Mouse (Mus musculus): ENCODE results near the gene Prr7. TPM values are rescaled to one million over a fixed set of nuclear protein-coding genes. Genes with fewer than 3 reads are reported as not detected.
A peak's percentile ranks its signal among the peaks of the same experiment; 100 is the strongest.

Gene Prr7
- polyA plus RNA-seq, 1 experiment from 2014 or later = 2.2 TPM

DNA sequence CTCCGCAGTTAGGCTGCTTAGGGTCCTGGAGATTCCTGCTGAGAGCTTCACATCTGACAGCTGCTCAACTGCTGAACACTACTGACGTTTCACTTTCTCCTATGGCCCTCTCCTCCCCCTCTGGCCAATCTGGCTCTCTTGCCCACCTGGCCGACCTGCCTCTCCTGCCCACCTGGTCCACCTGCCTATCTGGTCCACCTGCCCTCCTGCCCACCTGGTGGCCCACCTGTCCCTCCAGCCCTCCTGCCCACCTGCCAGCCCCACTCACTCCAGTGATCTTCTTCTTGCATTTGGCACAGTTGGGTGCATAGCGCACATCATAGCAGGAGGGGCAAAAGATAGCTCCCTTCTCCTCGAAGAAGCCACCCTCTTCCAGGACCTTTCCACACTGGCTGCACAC lies 40.3 kb downstream of the Prr7 start:
- Histone ChIP-seq H3K27ac (ENCODE audit: low read depth, low read length) (no peak overlapping the region), H3K4me3 (ENCODE audit: low read depth, low read length) (no peak overlapping the region), H3K4me1 (ENCODE audit: control insufficient read depth, insufficient read depth, low read length) (no peaks in the 10 kb centered on the region), H3K27me3 (ENCODE audit: control insufficient read depth, insufficient read depth, low read length) (no peaks in the 10 kb centered on the region), H3K9me3 (ENCODE audit: control insufficient read depth, low read length) (no peaks in the 10 kb centered on the region), H3K9ac (ENCODE audit: low read length) (no peak overlapping the region), H3K4me2 (ENCODE audit: low read depth) (no peak overlapping the region), H3K36me3 (ENCODE audit: control insufficient read depth, insufficient read depth, low read length) (peaks cover 34% of the 10 kb centered on the region)
- DNase-seq (ENCODE audit: low spot score) = no peak
- no peak for ATAC-seq (ENCODE audit: insufficient read depth, low FRiP score, low TSS enrichment)
- WGBS = 84% methylated on average over 5 of the region's 5 CpGs

DNA sequence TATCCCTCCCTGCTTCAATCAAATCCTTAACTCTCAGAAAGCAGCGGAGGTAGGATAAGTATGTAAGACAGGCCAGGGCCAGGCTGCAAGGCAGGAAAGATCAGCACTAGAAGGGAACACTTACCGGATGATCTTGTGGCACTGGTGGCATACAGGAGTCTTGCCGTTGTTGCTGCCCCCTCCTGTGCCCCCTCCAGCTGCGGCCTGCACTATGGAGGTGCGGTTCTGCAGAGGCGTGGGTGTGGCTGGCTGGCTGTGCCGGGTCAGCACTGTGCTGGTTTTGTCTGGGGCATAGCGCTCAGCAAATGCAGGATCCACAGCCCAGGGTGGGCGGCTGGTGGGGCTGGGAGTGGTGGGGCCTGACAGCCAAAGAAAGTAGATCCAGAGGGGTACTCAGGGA lies 41.7 kb downstream of the Prr7 start:
- no peak for ATAC-seq (ENCODE audit: insufficient read depth, low FRiP score, low TSS enrichment)
- H3K9ac ChIP-seq (ENCODE audit: low read length) = no peak overlapping the region
- peaks cover 8% of the 10 kb centered on the region for H3K4me1 ChIP-seq (ENCODE audit: control insufficient read depth, insufficient read depth, low read length)
- H3K4me3 ChIP-seq (ENCODE audit: low read depth, low read length) = no peak overlapping the region
- no peak overlapping the region for H3K27ac ChIP-seq (ENCODE audit: low read depth, low read length)
- WGBS = 95% methylated on average over 9 of the region's 9 CpGs
- no peaks in the 10 kb centered on the region for H3K27me3 ChIP-seq (ENCODE audit: control insufficient read depth, insufficient read depth, low read length)
- no peak for DNase-seq (ENCODE audit: low spot score)
- H3K9me3 ChIP-seq (ENCODE audit: control insufficient read depth, low read length) = no peaks in the 10 kb centered on the region
- no peak overlapping the region for H3K4me2 ChIP-seq (ENCODE audit: low read depth)
- peaks cover 34% of the 10 kb centered on the region for H3K36me3 ChIP-seq (ENCODE audit: control insufficient read depth, insufficient read depth, low read length)

DNA sequence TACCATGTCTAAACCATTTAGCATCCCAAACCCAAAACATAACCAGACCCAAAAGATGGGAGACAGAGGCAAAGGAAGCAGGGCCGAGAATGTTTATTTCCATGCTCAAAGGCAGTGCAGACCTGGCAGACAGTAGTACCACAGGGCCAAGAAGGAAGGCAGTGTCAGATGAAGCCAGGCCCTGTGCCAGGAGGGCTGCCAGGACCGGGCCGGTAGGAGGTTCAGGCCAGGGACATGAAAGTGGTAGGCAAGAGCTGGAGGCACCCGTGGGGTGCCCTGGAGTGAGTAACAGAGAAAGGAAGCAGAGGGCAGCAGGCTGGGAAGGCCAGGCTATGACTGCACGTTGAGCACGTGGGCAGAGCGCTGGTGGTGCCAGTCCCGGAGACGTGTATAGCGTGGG lies 42.6 kb downstream of the Prr7 start:
- Histone ChIP-seq H3K9me3 (ENCODE audit: control insufficient read depth, low read length) (no peaks in the 10 kb centered on the region), H3K9ac (ENCODE audit: low read length) (no peak overlapping the region), H3K4me1 (ENCODE audit: control insufficient read depth, insufficient read depth, low read length) (peaks cover 16% of the 10 kb centered on the region), H3K36me3 (ENCODE audit: control insufficient read depth, insufficient read depth, low read length) (peaks cover 34% of the 10 kb centered on the region), H3K27me3 (ENCODE audit: control insufficient read depth, insufficient read depth, low read length) (no peaks in the 10 kb centered on the region), H3K4me2 (ENCODE audit: low read depth) (no peak overlapping the region), H3K27ac (ENCODE audit: low read depth, low read length) (no peak overlapping the region), H3K4me3 (ENCODE audit: low read depth, low read length) (no peak overlapping the region)
- 94% methylated on average over 10 of the region's 10 CpGs for WGBS
- DNase-seq (ENCODE audit: low spot score) (no peak), ATAC-seq (ENCODE audit: insufficient read depth, low FRiP score, low TSS enrichment) (no peak)

DNA sequence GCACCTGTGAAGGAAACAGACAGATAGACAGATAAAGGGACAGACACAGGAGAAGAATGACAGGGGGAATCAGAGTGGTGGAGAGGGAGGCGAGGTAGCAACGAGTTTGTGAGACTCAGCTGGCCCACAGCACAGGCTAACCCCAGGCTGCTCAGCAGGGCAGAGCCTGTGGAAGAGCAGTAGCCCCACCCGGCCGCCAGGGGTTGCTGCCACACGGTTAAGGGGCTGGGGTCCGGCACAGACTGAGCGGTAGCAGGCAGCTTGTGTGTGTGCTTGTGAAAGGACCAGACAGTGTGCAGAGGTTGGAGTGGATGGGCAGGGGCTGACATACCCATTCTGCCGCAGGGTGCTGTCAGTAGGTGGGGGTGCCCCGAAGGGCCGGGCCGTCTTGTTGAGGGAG lies 43.8 kb downstream of the Prr7 start:
- DNase-seq (ENCODE audit: low spot score) (peak; percentile 49), ATAC-seq (ENCODE audit: insufficient read depth, low FRiP score, low TSS enrichment) (no peak)
- peaks cover 31% of the 10 kb centered on the region for H3K36me3 ChIP-seq (ENCODE audit: control insufficient read depth, insufficient read depth, low read length)
- no peaks in the 10 kb centered on the region for H3K27me3 ChIP-seq (ENCODE audit: control insufficient read depth, insufficient read depth, low read length)
- H3K9me3 ChIP-seq (ENCODE audit: control insufficient read depth, low read length) = no peaks in the 10 kb centered on the region
- peaks cover 28% of the 10 kb centered on the region for H3K4me1 ChIP-seq (ENCODE audit: control insufficient read depth, insufficient read depth, low read length)
- no peak overlapping the region for H3K27ac ChIP-seq (ENCODE audit: low read depth, low read length)
- H3K4me3 ChIP-seq (ENCODE audit: low read depth, low read length) = no peak overlapping the region
- whole genome bisulfite sequencing = 62% methylated on average over 11 of the region's 11 CpGs
- no peak overlapping the region for H3K4me2 ChIP-seq (ENCODE audit: low read depth)
- no peak overlapping the region for H3K9ac ChIP-seq (ENCODE audit: low read length)

DNA sequence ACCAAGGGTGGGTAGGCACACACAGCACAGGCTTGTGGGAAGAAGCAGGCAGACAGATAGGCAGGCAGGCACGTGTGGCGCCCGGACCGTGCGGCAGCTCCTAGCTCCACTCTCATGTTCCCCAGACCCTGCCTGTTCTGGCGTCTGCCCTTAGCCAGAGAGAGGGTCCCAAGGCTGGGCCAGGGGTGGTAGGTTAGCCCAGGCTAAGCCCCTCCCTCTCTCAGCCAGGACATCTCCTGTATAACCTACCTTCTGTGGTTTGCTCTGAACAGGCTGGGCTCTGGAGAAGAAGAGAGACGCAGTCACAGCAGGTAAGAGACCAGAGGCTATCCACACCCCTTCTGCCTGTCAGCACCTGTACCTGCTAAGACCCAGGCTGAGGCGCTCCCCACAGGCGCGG lies 44.5 kb downstream of the Prr7 start:
- Histone ChIP-seq H3K4me3 (ENCODE audit: low read depth, low read length) (no peak overlapping the region), H3K9ac (ENCODE audit: low read length) (no peak overlapping the region), H3K4me2 (ENCODE audit: low read depth) (no peak overlapping the region), H3K36me3 (ENCODE audit: control insufficient read depth, insufficient read depth, low read length) (peaks cover 25% of the 10 kb centered on the region), H3K27me3 (ENCODE audit: control insufficient read depth, insufficient read depth, low read length) (no peaks in the 10 kb centered on the region), H3K4me1 (ENCODE audit: control insufficient read depth, insufficient read depth, low read length) (peaks cover 28% of the 10 kb centered on the region), H3K9me3 (ENCODE audit: control insufficient read depth, low read length) (no peaks in the 10 kb centered on the region), H3K27ac (ENCODE audit: low read depth, low read length) (no peak overlapping the region)
- 94% methylated on average over 10 of the region's 10 CpGs for WGBS
- no peak for DNase-seq (ENCODE audit: low spot score)
- ATAC-seq (ENCODE audit: insufficient read depth, low FRiP score, low TSS enrichment) = no peak

DNA sequence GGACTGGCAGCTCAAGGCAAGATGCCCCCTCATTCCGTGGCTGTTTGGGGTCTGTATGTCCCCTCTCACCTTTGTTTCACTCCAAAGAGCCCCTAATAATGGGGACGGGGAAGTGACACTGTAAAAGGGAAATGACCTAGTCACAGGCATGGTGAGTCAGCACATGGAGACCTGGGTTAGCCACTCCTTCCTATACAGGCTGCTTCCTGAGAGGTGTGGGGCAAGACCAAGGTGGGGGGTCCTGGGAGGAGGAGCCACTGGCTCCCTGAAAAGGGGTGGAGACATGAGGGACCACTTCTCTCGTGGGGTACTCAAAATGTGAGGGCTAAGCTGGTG lies 46.2 kb downstream of the Prr7 start:
- peaks cover 18% of the 10 kb centered on the region for H3K36me3 ChIP-seq (ENCODE audit: control insufficient read depth, insufficient read depth, low read length)
- no peaks in the 10 kb centered on the region for H3K27me3 ChIP-seq (ENCODE audit: control insufficient read depth, insufficient read depth, low read length)
- peaks cover 28% of the 10 kb centered on the region for H3K4me1 ChIP-seq (ENCODE audit: control insufficient read depth, insufficient read depth, low read length)
- H3K9me3 ChIP-seq (ENCODE audit: control insufficient read depth, low read length) = no peaks in the 10 kb centered on the region
- H3K4me3 ChIP-seq (ENCODE audit: low read depth, low read length) = 0 out of 2 replicates have a peak overlapping the region, but pooled peaks have one; percentile 8
- peak overlapping the region; percentile 60 for H3K27ac ChIP-seq (ENCODE audit: low read depth, low read length)
- DNase-seq (ENCODE audit: low spot score) (no peak), ATAC-seq (ENCODE audit: insufficient read depth, low FRiP score, low TSS enrichment) (no peak)
- 38% methylated on average over 3 of the region's 3 CpGs for WGBS
- H3K4me2 ChIP-seq (ENCODE audit: low read depth) = peak overlapping the region; percentile 12; the same call in 1 of the 2 replicates
- H3K9ac ChIP-seq (ENCODE audit: low read length) = no peak overlapping the region

DNA sequence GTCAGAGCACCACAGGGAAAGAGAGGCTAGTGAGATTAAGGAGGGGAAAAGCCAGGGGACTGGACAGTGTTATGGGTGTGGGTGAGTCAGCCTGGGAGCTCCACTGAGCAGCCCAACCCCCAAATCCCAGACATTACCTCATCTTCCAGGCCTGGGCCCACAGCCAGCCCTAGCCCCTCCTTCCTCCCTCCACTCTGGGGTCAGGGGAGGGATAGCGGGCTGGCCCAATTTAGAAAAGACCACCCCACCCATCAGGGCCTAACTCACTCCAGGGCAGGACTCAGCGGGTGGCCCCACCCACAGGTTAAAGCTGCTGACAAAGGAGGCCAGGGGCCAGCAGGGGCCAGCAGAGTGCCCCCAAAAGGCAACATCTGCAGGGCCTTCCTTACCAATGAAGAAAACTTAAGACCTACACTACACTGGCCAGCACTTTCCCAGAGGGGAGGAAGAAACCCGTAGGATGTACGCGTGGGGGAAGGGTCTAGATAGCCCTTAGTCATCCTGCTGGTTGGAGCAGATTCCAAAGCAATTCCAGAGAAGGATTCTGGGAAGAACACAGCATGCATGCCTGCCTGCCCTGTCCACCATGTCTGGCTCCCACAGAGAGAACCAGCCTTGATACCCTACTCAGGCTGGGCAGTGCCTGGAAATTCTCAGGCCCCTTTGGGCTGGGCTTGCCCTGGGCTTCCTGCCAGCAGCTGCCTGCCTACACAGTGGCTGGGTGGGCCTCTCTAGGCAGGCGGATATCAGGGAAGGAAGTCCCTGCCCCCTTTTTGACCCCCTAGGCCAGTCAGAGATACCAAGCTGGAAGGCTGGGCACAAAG lies 46.8 kb downstream of the Prr7 start:
- H3K4me1 ChIP-seq (ENCODE audit: control insufficient read depth, insufficient read depth, low read length) = peaks cover 28% of the 10 kb centered on the region
- H3K9ac ChIP-seq (ENCODE audit: low read length) = peak overlapping the region; percentile 29; the same call in 1 of the 2 replicates
- H3K27me3 ChIP-seq (ENCODE audit: control insufficient read depth, insufficient read depth, low read length) = no peaks in the 10 kb centered on the region
- H3K36me3 ChIP-seq (ENCODE audit: control insufficient read depth, insufficient read depth, low read length) = peaks cover 16% of the 10 kb centered on the region
- H3K4me3 ChIP-seq (ENCODE audit: low read depth, low read length) = peak overlapping the region; percentile 8; the same call in 1 of the 2 replicates
- DNase-seq (ENCODE audit: low spot score) (peak; percentile 67), ATAC-seq (ENCODE audit: insufficient read depth, low FRiP score, low TSS enrichment) (peak; percentile 17; the same call in 1 of the 2 replicates)
- no peaks in the 10 kb centered on the region for H3K9me3 ChIP-seq (ENCODE audit: control insufficient read depth, low read length)
- H3K4me2 ChIP-seq (ENCODE audit: low read depth) = peak overlapping the region; percentile 99
- H3K27ac ChIP-seq (ENCODE audit: low read depth, low read length) = peak overlapping the region; percentile 60
- 11% methylated on average over 6 of the region's 6 CpGs for WGBS

DNA sequence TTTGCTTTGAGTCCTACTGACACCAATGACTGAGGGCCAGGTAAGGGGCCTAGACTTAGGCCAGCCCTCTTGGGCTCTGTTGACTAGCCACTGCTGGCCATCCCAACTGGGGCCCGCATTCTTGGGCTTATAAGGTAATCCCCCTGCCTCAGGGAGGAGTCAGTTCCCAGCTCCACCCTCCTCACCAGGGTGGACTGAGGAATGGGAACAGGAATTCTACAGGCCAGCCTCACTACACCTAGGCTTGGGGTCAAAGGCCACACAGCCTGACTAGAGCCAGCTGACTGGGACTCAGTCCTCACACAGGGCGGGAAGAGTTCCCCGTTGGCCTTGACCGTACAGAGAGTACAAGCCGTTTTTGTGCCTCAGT lies 47.4 kb downstream of the Prr7 start:
- WGBS = 41% methylated on average over 5 of the region's 5 CpGs
- Histone ChIP-seq H3K27ac (ENCODE audit: low read depth, low read length) (peak overlapping the region; percentile 60; the same call in 1 of the 2 replicates), H3K9me3 (ENCODE audit: control insufficient read depth, low read length) (no peaks in the 10 kb centered on the region), H3K4me1 (ENCODE audit: control insufficient read depth, insufficient read depth, low read length) (peaks cover 28% of the 10 kb centered on the region), H3K4me3 (ENCODE audit: low read depth, low read length) (peak overlapping the region; percentile 73), H3K36me3 (ENCODE audit: control insufficient read depth, insufficient read depth, low read length) (peaks cover 12% of the 10 kb centered on the region), H3K9ac (ENCODE audit: low read length) (peak overlapping the region; percentile 29; the same call in 1 of the 2 replicates), H3K27me3 (ENCODE audit: control insufficient read depth, insufficient read depth, low read length) (no peaks in the 10 kb centered on the region), H3K4me2 (ENCODE audit: low read depth) (peak overlapping the region; percentile 99)
- DNase-seq (ENCODE audit: low spot score) (peak; percentile 32), ATAC-seq (ENCODE audit: insufficient read depth, low FRiP score, low TSS enrichment) (no peak)

Measured in neural tube, embryonic 11.5 days (tissue).